Mouse (Mus musculus): ENCODE results near the gene Pold1.

DNA sequence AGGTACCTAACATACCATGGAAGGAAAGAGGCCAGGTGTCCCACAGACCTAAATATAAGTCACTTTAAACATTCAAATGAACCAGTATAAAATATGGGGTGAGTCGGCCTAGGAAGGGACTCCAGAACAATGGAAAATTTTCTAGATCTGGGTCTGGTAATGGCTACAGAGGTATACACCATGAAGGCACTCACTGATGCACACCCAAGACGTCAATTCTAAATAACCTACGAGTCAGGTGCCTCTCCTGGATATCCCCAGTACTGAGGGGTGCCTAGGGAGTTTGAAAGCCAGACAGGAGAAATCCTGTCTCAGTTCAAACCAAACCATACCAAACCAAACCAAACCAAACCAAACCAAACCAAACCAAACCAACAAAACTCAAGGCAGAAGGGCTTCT, 18.1 kb downstream of the Pold1 start:
- TF ChIP-seq CTCF (IDR thresholded peaks at IDR 0.05; ENCODE audit: low read depth) (no peak), EP300 (IDR thresholded peaks at IDR 0.05; ENCODE audit: low read depth) (no peak)
